In the genomic region with DNA sequence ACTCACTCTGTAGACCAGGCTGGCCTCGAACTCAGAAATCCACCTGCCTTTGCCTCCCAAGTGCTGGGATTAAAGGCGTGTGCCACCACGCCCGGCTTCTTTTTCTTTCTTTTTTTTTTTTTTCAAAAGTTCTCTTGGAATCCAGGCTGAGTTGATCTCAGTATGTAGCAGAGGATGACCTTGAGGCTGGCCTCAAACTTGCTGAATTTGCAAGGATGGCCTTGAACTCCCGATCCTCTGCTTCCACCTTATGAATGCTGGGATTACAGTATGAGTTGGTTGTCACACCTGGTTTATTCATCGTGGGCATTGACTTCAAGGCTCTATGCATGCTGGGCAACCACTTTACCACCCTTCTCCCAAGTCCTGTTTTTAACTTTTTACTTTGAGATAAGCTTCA, we compare ENCODE assay signal across 17 mouse cellular contexts. TPM values are rescaled to one million over a fixed set of nuclear protein-coding genes. Genes with fewer than 3 reads are reported as not detected.
"Had no signal": no experiment of that assay in that cellular context is flagged by ENCODE, and none has a peak within 500 bp of the region (broad histone marks: within the 10 kb centered on the region; RNA-seq: fewer than 3 reads in every experiment).

No protein-coding gene starts in this region.

- DNase-seq: kidney, adult 11 months; kidney, adult 9 months; kidney, postnatal 36 days; layer of hippocampus, adult 9-11 months; liver; lung, adult 2 months; midbrain, embryonic 14.5 days had no signal

- H3K4me3 ChIP-seq: limb, embryonic 12.5 days; midbrain, embryonic 10.5 days; myocyte; neural tube, embryonic 15.5 days had no signal

- H3K4me2 ChIP-seq: limb, embryonic 12.5 days; neural tube, embryonic 15.5 days had no signal

- H3K27me3 ChIP-seq: limb, embryonic 12.5 days; neural tube, embryonic 15.5 days had no signal

- H3K4me1 ChIP-seq: limb, embryonic 12.5 days; midbrain, embryonic 10.5 days; neural tube, embryonic 15.5 days had no signal

- H3K27ac ChIP-seq: kidney, postnatal 0 days; limb, embryonic 12.5 days; liver, embryonic 14.5 days; midbrain, embryonic 10.5 days; neural tube, embryonic 15.5 days; stomach, postnatal 0 days had no signal

- H3K9me3 ChIP-seq: limb, embryonic 12.5 days; midbrain, embryonic 10.5 days; neural tube, embryonic 15.5 days had no signal

- H3K9ac ChIP-seq: limb, embryonic 12.5 days; liver, embryonic 14.5 days; neural tube, embryonic 15.5 days had no signal

- H3K36me3 ChIP-seq: limb, embryonic 12.5 days; midbrain, embryonic 10.5 days; neural tube, embryonic 15.5 days had no signal

RNA-seq across cellular contexts. Expression of a gene that starts 47.1 kb away (rescaled TPM):
- total RNA-seq: layer of hippocampus, adult 18-20 months; left cerebral cortex, postnatal 36 days had no signal
- polyA plus RNA-seq: kidney, postnatal 0 days; limb, embryonic 12.5 days; liver, embryonic 14.5 days; midbrain, embryonic 10.5 days; midbrain, embryonic 14.5 days; myocyte; neural tube, embryonic 11.5 days; neural tube, embryonic 15.5 days had no signal
